Mouse (Mus musculus): ENCODE measurements at regions not wholly inside any gene's neighbourhood (a gene's known extent, or its start where the extent isn't known, plus 50 kb on each side); places are given as distances from the start of the nearest gene placed in this dataset.

DNA sequence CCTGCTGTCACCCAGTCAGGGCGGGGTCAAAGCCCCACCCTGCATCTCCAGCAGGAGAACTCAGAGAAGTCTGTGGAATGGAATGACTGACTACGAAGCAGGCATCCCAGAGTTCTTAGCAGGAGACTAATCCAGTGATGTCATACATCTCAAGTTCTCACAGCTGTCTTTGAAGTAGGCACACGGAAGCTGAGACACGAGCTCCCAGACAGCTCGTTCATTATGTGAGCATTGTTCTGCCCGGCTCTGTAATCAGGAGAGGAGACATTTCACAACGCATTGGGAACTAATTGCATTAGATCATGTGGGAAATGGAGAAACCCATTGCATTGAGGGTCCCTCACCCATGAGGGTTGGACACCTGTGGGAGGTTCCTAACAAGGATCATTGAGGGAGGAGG lies 277.8 kb downstream of the Ajap1 start:
- Histone ChIP-seq H3K36me3 (replicated peaks) (no peaks in the 10 kb centered on the region), H3K27ac (replicated peaks) (no peak overlapping the region)
- WGBS (ENCODE audit: insufficient replicate concordance) = 34% methylated on average over 7 of the region's 7 CpGs

DNA sequence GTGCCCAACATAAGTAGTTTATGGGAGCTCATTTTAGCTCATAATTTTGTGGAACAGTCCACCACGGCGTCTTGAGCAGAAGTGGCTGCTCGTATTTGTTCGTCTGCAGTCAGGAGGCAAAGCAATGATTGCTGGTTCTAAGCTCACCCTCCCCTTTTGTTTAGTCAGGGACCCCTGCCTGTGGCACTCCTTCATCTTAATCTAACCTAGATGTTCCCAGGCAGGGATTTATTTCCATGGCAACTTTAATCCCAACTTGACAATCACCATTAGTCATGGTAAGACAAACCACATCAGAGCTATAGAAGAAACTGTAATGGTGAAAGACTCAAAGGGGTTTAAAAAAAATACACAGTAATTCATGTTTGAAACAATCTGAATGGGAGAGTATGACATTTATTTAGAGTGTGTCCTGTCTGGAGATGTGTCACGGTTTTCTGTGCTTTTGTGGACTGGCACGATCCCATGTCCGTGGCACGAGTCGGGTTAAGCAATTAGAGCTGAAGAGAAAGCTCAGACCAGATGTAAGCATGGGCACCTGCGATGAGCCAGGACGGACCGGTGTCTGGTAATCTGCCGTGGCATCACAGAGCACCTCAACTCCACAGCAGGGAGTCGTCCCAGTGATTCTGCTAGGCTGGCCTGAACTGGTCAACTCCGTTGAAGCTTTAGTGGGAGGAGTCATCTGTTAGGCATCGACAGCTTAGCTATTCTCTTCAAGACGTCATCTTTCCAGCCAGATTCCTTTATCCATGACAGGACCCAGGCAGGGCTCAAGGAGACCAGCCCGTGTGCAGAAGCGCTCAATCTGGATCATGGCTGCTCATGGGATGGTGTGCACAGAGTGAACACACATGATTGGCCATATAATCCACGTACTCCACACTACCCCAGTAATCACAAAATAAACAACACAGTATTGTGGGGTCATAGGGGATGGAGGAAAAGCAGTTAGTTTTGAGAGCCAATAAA lies 281.5 kb downstream of the Ajap1 start:
- no peaks in the 10 kb centered on the region for H3K27me3 ChIP-seq
- ATAC-seq (ENCODE audit: insufficient read depth) = no peak
- no peak overlapping the region for H3K27ac ChIP-seq (replicated peaks)
- H3K4me3 ChIP-seq (replicated peaks) = no peak overlapping the region
- H3K36me3 ChIP-seq (replicated peaks) = no peaks in the 10 kb centered on the region
- 71% methylated on average over 20 of the region's 20 CpGs for WGBS (ENCODE audit: insufficient replicate concordance)
- H3K4me2 ChIP-seq = no peak overlapping the region
- no peak overlapping the region for H3K9ac ChIP-seq
- H3K4me1 ChIP-seq (replicated peaks) = no peaks in the 10 kb centered on the region
- peaks cover 2% of the 10 kb centered on the region; the same call in 1 of the 2 replicates for H3K9me3 ChIP-seq (replicated peaks)

More for the DNA sequence above, 277.8 kb downstream of the Ajap1 start:
- H3K4me1 ChIP-seq (replicated peaks) = no peaks in the 10 kb centered on the region
- H3K4me3 ChIP-seq (replicated peaks) = no peak overlapping the region
- no peak overlapping the region for H3K4me2 ChIP-seq
- no peak for ATAC-seq (ENCODE audit: insufficient read depth)
- H3K9ac ChIP-seq = no peak overlapping the region
- no peaks in the 10 kb centered on the region for H3K9me3 ChIP-seq (replicated peaks)
- H3K27me3 ChIP-seq = no peaks in the 10 kb centered on the region

GRCm38 (mm10) chr4:153189485-153189884 lies 293.1 kb downstream of the Ajap1 start:
- Histone ChIP-seq H3K9me3 (replicated peaks) (no peaks in the 10 kb centered on the region), H3K4me3 (replicated peaks) (no peak overlapping the region), H3K36me3 (replicated peaks) (no peaks in the 10 kb centered on the region), H3K27ac (replicated peaks) (no peak overlapping the region), H3K4me1 (replicated peaks) (no peaks in the 10 kb centered on the region), H3K9ac (no peak overlapping the region), H3K27me3 (no peaks in the 10 kb centered on the region), H3K4me2 (no peak overlapping the region)
- 5% methylated on average over 8 of the region's 8 CpGs for WGBS (ENCODE audit: insufficient replicate concordance)
- ATAC-seq (ENCODE audit: insufficient read depth) = no peak

DNA sequence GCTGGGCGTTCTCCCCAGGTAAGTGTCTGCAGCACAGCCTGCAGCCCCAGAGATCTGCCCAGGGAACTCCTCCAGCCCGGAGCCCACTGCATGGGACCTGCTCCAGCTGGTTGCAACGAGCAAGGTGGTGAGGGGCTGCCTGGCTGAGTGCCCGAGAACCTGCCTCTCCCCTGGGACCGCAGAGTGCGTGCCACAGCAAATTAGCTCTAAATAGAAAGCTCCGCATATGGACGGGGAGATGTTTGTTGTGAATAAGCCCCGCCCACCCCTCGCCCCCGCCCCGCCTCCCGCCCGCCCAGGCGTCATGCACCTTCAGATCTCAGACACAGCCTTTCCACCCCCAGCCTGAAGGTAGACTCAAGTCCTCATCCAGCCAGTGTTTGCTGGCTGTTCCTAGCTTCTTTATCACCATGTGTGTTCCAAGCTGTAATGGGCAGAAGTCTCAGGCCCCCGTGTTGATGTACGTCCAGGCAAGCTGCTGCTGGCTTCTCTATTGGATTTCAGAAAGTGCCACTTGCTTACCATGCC lies 294.0 kb downstream of the Ajap1 start:
- Histone ChIP-seq H3K4me2 (no peak overlapping the region), H3K27ac (replicated peaks) (no peak overlapping the region)

DNA sequence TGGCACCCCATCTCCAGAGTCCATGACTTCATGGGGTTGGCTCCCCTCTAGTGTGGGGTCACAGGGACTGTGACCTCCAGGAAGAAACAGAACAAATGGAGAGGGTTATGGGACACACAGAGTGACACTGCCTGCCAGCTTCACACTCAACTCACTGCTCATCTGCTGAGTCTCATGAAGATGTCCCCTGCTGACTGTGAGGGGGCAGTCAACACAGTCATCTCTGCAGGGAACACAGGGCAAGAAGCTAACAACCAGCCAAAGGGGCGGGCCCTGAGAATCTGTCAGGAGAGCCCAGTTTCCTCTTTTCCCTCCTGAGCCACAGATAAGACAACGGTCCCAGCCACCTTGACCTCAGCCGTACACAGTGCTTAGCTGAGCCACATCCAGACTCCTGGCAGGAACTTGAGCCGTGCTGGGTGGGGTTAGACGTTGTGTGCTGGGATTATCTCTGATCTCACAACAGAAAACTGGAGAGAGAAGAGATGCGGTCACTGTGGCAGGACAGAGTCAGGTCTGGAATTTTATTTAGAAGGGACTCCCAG lies 294.6 kb downstream of the Ajap1 start:
- no peak overlapping the region for H3K4me2 ChIP-seq
- H3K36me3 ChIP-seq (replicated peaks) = no peaks in the 10 kb centered on the region
- H3K27me3 ChIP-seq = no peaks in the 10 kb centered on the region
- H3K27ac ChIP-seq (replicated peaks) = no peak overlapping the region
- under 1% methylated on average over 6 of the region's 6 CpGs for WGBS (ENCODE audit: insufficient replicate concordance)
- H3K9ac ChIP-seq = no peak overlapping the region
- H3K4me3 ChIP-seq (replicated peaks) = no peak overlapping the region
- no peak for ATAC-seq (ENCODE audit: insufficient read depth)
- no peaks in the 10 kb centered on the region for H3K9me3 ChIP-seq (replicated peaks)
- no peaks in the 10 kb centered on the region for H3K4me1 ChIP-seq (replicated peaks)

More for the DNA sequence above, 294.0 kb downstream of the Ajap1 start:
- H3K4me1 ChIP-seq (replicated peaks) = no peaks in the 10 kb centered on the region
- H3K9me3 ChIP-seq (replicated peaks) = no peaks in the 10 kb centered on the region
- no peaks in the 10 kb centered on the region for H3K36me3 ChIP-seq (replicated peaks)
- WGBS (ENCODE audit: insufficient replicate concordance) = 2% methylated on average over 17 of the region's 17 CpGs
- no peak overlapping the region for H3K4me3 ChIP-seq (replicated peaks)
- no peaks in the 10 kb centered on the region for H3K27me3 ChIP-seq
- H3K9ac ChIP-seq = no peak overlapping the region
- ATAC-seq (ENCODE audit: insufficient read depth) = no peak

- no peak overlapping the region for H3K9ac ChIP-seq
- H3K4me1 ChIP-seq (replicated peaks) = no peaks in the 10 kb centered on the region
- H3K4me3 ChIP-seq (replicated peaks) = no peak overlapping the region
- WGBS (ENCODE audit: insufficient replicate concordance) = 61% methylated on average over 9 of the region's 9 CpGs
- no peak for ATAC-seq (ENCODE audit: insufficient read depth)
- H3K27me3 ChIP-seq = no peaks in the 10 kb centered on the region
- no peaks in the 10 kb centered on the region for H3K36me3 ChIP-seq (replicated peaks)
- H3K27ac ChIP-seq (replicated peaks) = no peak overlapping the region
- H3K9me3 ChIP-seq (replicated peaks) = no peaks in the 10 kb centered on the region; the same call in 1 of the 2 replicates
- no peak overlapping the region for H3K4me2 ChIP-seq
Measured at GRCm38 (mm10) chr4:153177496-153177895, 305.1 kb downstream of the Ajap1 start.

DNA sequence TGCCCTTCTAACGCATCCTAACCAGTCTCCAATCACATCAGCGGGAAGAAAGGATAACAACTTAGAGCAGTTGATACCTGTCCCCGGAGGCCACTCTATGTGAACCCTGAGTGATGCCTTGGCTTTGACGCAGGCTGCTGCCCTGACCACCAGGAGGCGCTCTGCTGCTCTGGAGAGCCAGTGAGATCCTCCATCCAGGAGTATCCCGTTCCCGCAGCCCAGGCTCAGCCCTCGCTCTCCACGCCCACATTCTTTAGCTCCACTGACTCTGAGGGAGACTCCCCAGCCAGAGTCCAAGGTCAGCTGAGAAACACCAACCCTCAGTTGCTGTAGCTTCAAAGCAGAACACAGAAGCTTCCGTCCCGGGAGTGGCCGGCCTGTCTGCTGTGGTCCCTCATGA lies 307.0 kb downstream of the Ajap1 start:
- Histone ChIP-seq H3K36me3 (replicated peaks) (no peaks in the 10 kb centered on the region), H3K27ac (replicated peaks) (no peak overlapping the region), H3K4me1 (replicated peaks) (no peaks in the 10 kb centered on the region), H3K4me2 (no peak overlapping the region), H3K9me3 (replicated peaks) (no peaks in the 10 kb centered on the region; the same call in 1 of the 2 replicates), H3K4me3 (replicated peaks) (no peak overlapping the region), H3K27me3 (no peaks in the 10 kb centered on the region), H3K9ac (no peak overlapping the region)
- no peak for ATAC-seq (ENCODE audit: insufficient read depth)
- WGBS (ENCODE audit: insufficient replicate concordance) = 17% methylated on average over 12 of the region's 12 CpGs

GRCm38 (mm10) chr4:153175077-153175476 lies 307.5 kb downstream of the Ajap1 start:
- no peak overlapping the region for H3K9ac ChIP-seq
- no peak for ATAC-seq (ENCODE audit: insufficient read depth)
- H3K27ac ChIP-seq (replicated peaks) = no peak overlapping the region

GRCm38 (mm10) chr4:153169991-153170390 lies 312.6 kb downstream of the Ajap1 start:
- WGBS (ENCODE audit: insufficient replicate concordance) = 72% methylated on average over 9 of the region's 9 CpGs
- no peak overlapping the region for H3K27ac ChIP-seq (replicated peaks)
- no peaks in the 10 kb centered on the region for H3K27me3 ChIP-seq
- ATAC-seq (ENCODE audit: insufficient read depth) = no peak
- no peaks in the 10 kb centered on the region for H3K36me3 ChIP-seq (replicated peaks)
- H3K9ac ChIP-seq = no peak overlapping the region
- H3K4me3 ChIP-seq (replicated peaks) = no peak overlapping the region
- no peak overlapping the region for H3K4me2 ChIP-seq
- no peaks in the 10 kb centered on the region for H3K4me1 ChIP-seq (replicated peaks)
- no peaks in the 10 kb centered on the region; the same call in 1 of the 2 replicates for H3K9me3 ChIP-seq (replicated peaks)

More at GRCm38 (mm10) chr4:153175077-153175476, 307.5 kb downstream of the Ajap1 start:
- H3K36me3 ChIP-seq (replicated peaks) = no peaks in the 10 kb centered on the region
- no peak overlapping the region for H3K4me2 ChIP-seq
- H3K27me3 ChIP-seq = no peaks in the 10 kb centered on the region
- no peaks in the 10 kb centered on the region for H3K4me1 ChIP-seq (replicated peaks)
- WGBS (ENCODE audit: insufficient replicate concordance) = 68% methylated on average over 15 of the region's 15 CpGs
- no peak overlapping the region for H3K4me3 ChIP-seq (replicated peaks)
- H3K9me3 ChIP-seq (replicated peaks) = no peaks in the 10 kb centered on the region; the same call in 1 of the 2 replicates

- H3K4me1 ChIP-seq (replicated peaks) = no peaks in the 10 kb centered on the region
- ATAC-seq (ENCODE audit: insufficient read depth) = no peak
- no peak overlapping the region for H3K27ac ChIP-seq (replicated peaks)
- no peak overlapping the region for H3K9ac ChIP-seq
- H3K27me3 ChIP-seq = no peaks in the 10 kb centered on the region
- H3K9me3 ChIP-seq (replicated peaks) = 0 out of 2 replicates have a peak, but pooled peaks cover 4% of the 10 kb centered on the region
- H3K4me2 ChIP-seq = no peak overlapping the region
- WGBS (ENCODE audit: insufficient replicate concordance) = 67% methylated on average over 10 of the region's 10 CpGs
- H3K36me3 ChIP-seq (replicated peaks) = no peaks in the 10 kb centered on the region
- no peak overlapping the region for H3K4me3 ChIP-seq (replicated peaks)
Measured at GRCm38 (mm10) chr4:153164810-153165209, 317.8 kb downstream of the Ajap1 start.

GRCm38 (mm10) chr4:153160115-153160514 lies 322.5 kb downstream of the Ajap1 start:
- Histone ChIP-seq H3K4me3 (replicated peaks) (no peak overlapping the region), H3K4me2 (no peak overlapping the region), H3K4me1 (replicated peaks) (no peaks in the 10 kb centered on the region), H3K9ac (no peak overlapping the region), H3K9me3 (replicated peaks) (0 out of 2 replicates have a peak, but pooled peaks cover 7% of the 10 kb centered on the region), H3K27me3 (no peaks in the 10 kb centered on the region), H3K27ac (replicated peaks) (no peak overlapping the region), H3K36me3 (replicated peaks) (no peaks in the 10 kb centered on the region)
- 67% methylated on average over 3 of the region's 3 CpGs for WGBS (ENCODE audit: insufficient replicate concordance)
- ATAC-seq (ENCODE audit: insufficient read depth) = no peak
